Mouse (Mus musculus): ENCODE results near the gene Stoml1.
A peak's percentile ranks its signal among the peaks of the same experiment; 100 is the strongest.

DNA sequence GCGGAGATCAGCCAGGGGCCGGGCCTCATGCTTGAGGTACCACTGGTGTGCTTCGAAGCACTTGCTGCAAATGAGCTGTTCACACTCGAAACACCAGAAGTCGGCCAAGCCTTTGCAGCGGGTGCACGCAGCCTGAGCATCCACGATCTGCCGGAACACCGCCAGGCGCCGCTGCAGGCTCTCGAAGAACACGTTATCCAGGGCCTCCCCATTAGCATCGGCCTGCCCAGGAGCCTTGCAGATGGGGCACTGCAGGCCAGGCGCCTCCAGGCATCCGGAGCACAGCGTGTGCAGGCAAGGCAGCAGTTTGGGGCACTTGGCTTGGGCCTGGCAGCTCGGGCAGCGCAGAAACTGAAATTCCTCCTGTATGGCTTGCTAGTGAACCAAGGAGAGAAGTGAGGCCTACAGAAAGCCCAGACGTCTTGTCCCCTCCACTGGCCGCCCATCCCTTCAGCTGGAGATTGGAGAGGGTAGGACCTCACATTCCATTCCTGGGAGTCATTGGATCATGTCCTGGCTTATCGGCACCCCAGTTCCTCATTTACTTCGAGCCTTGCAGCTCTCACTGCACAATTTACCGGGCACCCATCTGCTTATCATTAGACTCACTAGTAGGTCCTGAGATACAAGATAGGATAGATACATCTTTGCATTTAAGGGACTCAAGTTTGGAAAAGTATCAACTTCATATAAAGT, 5.8 kb upstream of the Stoml1 start:
- TF ChIP-seq CTCF (IDR thresholded peaks at IDR 0.05; ENCODE audit: low read depth) (peak; percentile 98), EP300 (IDR thresholded peaks at IDR 0.05; ENCODE audit: low read depth) (no peak; the same call in 1 of the 2 replicates)

Data from liver, embryonic 14.5 days (tissue).